Mouse (Mus musculus) Muller cell, postnatal 12 days (primary cell): ENCODE measurements around the gene Eif4a3.
A peak's percentile ranks its signal among the peaks of the same experiment; 100 is the strongest.

Source experiments
- DNase-seq: peaks from one replicate; pipeline ENCODE4 v3.0.0-alpha.2; 2015; ENCODE audit errors: inconsistent ontology term

Gene Eif4a3

DNA sequence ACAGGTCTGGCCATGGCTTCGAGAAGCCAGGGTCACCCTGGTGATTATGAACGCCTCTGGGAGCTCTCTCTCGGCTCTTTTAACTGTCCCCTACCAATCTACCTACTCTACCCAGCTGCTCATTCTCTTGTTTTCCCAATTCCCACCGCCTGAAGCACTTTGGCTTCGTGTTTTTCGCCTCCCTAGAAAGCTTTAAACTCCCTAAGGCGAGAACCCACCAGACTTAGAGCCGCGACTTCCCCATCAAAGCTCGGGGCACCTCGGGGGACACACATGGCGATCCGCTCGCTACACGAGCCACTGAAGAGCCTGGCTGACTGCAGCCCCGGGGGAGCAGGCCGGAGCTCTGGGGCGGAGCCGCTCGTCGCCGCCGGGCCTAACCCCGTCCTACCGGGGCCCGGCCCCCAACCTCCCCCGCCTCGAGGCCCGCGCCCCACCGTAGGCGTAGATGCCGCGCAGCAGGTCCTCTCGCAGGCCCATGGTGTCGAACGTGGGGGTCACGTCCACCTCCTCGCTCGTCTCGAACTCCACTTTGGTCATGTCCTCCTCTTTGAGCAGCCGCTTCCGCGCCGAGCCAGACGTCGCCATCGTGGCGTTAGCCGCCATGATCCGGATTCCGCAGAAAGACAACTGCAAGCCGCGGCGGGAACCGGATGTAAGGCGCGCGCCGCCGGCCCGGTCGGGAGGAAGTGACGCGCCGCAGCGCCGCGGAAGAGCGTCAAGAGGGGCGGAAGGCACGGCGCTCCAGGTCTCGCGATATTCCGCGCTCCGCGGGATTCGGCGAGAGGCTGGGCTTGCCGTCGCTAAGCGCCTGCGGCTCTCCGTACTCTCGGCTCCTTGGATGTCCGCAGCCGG lies at the start of gene Eif4a3:
Eif4a3 (minus strand) TSS at position 699 of the 855 bp plus-strand sequence.
- DNase-seq: peak; percentile 97

DNA sequence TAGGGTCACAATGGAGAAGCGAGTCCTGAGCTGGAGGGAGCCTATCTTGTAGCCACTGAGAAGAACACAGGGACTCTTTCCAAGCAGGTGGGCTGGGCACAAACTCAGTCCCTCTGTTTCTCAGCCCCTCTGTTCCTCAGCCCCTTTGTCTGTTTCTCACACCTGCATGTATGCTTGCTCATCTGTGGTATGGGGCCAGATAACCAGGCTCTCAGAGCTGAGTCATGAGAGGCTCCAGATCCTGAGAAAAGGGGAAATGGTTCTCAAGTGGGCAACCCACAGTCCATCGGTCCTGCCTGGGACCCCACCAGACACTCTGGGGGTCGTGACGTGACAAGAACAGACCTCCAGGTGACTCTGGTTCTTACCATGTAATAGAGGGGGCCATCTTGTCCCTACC lies 47.2 kb upstream of the Eif4a3 start:
- no peak for DNase-seq

GRCm38 (mm10) chr11:119344865-119345264 lies 45.0 kb upstream of the Eif4a3 start:
- DNase-seq: no peak

DNA sequence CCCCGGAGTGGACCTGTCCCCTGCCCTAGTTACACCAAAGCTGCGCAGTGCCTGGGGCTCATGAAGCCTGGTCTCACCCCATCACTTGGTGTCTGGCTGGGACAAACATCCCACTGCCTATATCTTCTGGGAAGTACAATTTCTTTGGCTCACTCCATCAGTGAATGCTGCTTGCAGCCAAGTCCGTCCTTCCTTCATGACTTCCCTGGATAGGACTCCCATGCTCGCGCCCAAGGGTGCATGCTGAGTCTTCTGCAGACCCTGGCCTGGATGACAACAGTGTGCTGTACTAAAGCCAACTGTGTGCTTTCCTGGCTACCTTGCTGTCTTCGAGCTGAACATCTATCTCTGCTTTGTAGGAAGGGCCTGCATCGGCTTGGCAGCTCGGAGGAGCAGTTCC lies 44.3 kb upstream of the Eif4a3 start:
- no peak for DNase-seq

DNA sequence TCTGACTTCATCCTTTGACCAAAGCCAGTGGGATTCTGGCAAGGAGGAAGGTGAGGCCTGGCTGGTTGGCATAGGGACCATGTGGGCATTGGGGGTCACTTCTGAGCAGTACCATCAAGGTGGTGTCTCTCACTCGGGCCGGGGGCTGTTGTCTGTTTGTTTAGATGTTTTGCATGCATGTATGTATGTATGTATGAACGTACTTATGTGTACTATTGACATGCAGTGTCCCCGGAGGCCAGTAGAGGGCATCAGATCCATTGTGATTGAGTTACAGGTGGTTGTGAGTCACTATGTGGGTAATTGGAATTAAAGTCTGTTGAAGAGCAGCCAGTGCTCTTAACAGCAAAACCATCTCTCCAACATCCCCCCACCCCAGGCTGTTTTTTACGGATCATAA lies 39.7 kb upstream of the Eif4a3 start:
- peak; percentile 59 for DNase-seq

- no peak for DNase-seq
Observed at GRCm38 (mm10) chr11:119339179-119339578, 39.3 kb upstream of the Eif4a3 start.

- DNase-seq: peak; percentile 30
Observed at GRCm38 (mm10) chr11:119338271-119339059, 38.6 kb upstream of the Eif4a3 start.

DNA sequence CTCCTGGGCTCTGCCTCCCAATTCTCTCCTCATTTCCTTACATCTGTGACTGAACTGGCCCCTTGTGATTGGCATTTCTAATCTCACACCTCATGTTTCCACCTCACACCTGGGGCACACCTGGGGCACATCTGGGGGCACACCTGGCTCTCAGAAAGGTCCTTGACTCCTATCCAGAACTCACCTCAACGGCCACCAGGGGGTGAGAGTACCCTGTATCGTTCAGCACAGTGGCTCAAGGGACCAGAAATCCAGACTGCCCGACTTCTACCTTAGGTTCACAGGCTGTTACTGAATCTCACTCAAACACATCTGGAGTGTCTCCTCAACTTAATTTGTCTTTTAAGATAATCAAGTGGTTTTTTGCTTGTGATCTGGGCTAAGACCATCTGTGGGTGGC lies 32.1 kb upstream of the Eif4a3 start:
- DNase-seq: no peak

DNA sequence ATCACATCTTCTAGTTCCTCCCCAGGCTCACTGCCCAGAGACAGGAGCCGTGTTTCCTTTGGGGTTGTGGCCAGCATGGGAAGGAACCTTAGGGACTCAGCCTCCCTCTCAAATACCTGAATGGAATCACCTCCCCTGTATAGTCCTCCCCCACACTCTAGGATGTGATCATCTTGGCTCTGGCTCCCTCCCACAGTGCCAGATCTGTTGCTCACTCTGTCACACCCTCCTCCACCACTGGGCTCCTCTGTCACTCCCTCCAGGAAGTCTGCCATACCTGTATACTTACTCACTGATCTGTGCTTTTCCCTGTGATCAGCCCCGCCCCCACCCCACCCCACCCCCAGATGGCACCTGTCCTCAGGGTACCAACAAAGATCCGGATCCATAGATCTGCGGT lies 30.7 kb upstream of the Eif4a3 start:
- DNase-seq: no peak

DNA sequence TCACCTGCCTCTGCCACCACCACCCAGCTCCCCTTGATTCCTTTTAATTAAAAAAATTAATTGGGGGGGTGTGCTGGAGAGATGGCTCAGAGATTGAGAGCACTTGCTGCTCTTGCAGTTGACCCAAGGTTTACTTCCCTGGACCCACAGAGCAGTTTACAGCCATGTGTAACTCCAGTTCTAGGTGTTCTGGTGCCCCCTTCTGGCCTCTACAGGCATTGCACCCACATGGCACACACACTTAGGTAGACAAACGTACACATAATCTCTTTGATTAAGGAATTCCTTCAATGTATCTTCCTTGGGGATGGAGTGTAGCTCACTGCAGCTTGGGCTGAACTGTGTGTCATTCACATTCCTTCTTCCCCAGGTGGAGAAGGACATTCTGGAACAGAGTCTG lies 25.2 kb upstream of the Eif4a3 start:
- DNase-seq: no peak

DNA sequence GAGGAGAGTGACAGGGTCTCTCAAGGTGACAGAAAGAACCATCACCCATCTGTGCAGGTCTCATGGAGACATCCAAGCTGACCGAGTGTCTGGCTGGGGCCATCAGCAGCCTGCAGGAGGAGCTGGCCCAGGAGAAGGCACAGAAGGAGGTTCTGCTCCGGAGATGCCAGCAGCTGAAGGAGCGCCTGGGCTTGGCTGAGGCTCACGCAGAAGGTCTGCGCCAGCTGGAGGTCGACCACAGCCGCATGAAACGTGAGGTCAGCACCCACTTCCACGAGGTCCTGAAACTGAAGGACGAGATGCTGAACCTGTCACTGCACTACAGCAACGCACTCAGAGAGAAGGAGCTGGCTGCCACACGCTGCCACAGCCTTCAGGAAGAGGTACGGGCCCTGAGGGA lies 22.6 kb upstream of the Eif4a3 start:
- no peak for DNase-seq

GRCm38 (mm10) chr11:119316720-119317119 lies 16.8 kb upstream of the Eif4a3 start:
- peak; percentile 63 for DNase-seq

- no peak for DNase-seq
Observed at GRCm38 (mm10) chr11:119314252-119314936, 14.5 kb upstream of the Eif4a3 start.

DNA sequence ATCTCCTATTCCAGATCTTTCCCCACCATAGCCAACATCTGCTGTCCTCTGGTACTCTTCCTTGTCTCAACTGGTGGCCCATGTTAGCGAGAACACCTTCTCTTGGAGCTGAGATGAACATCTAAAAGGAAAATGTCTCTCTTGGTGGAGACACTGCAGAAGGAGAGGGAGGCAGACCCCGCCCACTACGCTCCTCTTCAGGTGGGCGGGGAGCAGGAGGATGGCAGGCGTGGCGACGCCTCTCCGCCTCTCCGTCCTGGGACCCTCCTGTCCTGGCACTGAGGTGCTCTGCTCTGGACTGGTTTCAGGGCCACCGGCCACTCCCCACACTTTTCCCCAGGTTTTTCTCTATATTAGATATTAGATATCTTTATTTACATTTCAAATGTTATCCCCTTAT lies 10.7 kb upstream of the Eif4a3 start:
- no peak for DNase-seq

DNA sequence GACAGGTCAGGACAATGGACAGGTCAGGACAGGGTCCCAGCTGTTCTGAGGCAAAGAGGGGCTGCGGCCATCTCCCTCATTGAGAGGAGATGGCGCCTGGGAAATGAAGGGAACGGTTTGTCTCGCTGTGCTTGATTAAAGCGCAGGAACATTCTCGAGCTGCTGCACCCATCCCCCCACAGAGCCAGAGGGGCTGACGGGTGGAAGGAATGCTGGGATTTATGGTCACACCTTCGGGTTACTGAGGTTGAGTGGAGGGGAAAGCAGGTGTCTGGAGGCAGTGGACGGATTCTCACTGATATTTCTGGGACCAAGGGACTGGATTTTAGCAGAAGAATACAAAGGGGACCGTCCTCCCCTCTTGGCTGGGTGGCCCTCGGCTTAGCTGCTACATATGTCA lies 8.0 kb upstream of the Eif4a3 start:
- no peak for DNase-seq

- DNase-seq: no peak
Observed at GRCm38 (mm10) chr11:119307658-119307867, 7.7 kb upstream of the Eif4a3 start, which contains the start of gene Card14. Gene Card14 (plus strand): TSS chr11:119307768.

DNA sequence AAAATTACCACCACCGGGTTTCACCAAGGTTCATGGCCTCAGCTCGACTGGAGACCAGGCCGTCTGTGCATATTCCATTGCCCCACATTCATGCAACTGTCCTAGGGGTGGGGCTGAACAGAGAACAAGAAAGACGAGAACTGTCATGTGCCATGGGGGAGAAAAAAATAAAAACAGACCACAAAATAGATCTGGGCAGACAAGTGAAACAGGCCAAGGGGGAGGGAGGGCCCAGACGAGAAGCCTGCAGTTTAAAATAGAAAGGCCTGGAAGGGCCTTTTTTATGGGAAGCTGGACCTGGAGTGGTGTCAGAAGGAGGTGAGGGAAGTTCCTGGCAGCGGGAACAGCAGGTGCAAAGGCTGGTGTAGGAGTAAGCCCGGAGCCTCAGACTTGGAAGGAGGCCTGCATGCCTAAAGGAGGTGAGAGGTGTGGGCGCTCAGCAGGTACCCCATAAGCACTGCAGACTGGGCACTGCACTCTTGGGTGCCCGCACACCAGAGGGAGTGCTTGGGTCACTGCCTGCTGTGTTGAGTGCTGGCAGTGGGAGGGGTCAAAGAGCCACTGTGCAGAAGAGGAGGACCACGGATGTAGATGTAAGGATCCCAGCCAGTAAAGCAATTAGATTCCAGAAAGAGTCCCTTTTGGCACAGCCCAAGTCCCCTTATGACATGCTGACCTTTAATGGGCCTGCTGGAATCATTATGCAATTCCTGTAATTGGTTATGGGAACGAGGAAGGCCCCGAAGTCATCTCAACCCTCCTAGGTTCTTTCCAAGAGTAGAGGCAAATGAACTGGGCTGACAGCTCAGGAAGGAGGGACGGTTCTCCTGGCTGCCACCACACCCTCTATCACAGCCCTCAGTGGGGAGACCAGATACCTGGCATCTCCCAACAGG lies 7.1 kb upstream of the Eif4a3 start:
- DNase-seq: no peak

DNA sequence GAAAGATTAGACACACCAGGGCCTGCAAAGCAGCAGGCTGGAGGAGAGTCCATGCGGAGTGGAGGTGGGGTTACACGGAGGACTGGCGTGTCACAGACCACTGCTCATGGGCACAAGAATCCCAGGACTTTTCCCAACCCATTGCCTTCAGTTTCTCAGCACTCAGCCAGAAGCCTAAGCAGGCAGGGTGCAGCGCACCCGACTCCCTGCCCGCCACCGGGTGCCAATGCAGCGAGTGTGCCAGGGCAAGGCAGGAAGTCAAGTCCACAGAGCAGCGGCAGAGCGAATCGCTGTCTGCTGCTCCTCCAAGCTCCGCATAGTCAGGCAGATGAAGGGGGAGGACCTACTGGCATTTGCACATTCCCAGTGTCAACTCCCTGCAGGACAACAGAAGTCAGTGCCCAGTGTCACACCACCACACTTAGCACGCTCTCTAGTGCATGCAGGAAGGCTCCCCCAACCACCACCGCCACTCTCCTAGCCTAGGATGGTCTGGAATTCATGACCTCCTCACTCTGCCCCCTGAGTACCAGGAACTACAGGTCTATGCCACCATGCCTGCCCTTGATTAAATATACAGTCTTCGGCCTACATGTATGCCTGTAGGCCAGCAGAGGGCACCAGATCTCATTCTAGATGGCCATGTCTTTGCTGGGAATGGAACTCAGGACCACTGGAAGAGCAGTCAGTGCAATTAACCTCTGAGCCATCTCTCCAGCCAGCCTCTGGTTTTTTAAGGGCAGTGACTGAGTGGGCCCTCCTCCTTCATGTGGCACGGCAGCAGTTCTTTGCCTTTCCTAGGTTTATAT lies 5.2 kb upstream of the Eif4a3 start:
- peak; percentile 22 for DNase-seq

- no peak for DNase-seq
Observed at GRCm38 (mm10) chr11:119300986-119301385, 1.1 kb upstream of the Eif4a3 start.

GRCm38 (mm10) chr11:119300246-119300935 lies 502 bp upstream of the Eif4a3 start:
- peak; percentile 61 for DNase-seq
